Mouse (Mus musculus) limb, embryonic 14.5 days (tissue): ENCODE data around the gene Efna2. TPM values are rescaled to one million over a fixed set of nuclear protein-coding genes. Genes with fewer than 3 reads are reported as not detected.

Experiments used
- ATAC-seq: fragments of 200-750 bp; cut with Nextera tagmentation; 2 replicates; pipeline ENCODE4 v1.8.0; 2017; ENCODE audit warnings: low read depth, moderate number of reproducible peaks, moderate TSS enrichment; ENCODE audit not compliant: low FRiP score
- DNase-seq: peaks from one replicate; pipeline ENCODE4 v3.0.0-alpha.2; 2015; ENCODE audit warnings: low spot score
- H3K27ac ChIP-seq: fragments of 300-500 bp; sonication (generic); replicated peaks from 2 replicates; pipeline ENCODE4 v1.5.1; 2014; ENCODE audit warnings: low read depth, mild to moderate bottlenecking, low read length, moderate library complexity, mixed read lengths
- H3K27me3 ChIP-seq: fragments of 300-500 bp; sonication (generic); 2 replicates; pipeline ENCODE4 v1.6.1; 2014; ENCODE audit warnings: low read length, mixed read lengths; ENCODE audit not compliant: control insufficient read depth, insufficient read depth
- H3K36me3 ChIP-seq: fragments of 300-500 bp; sonication (generic); 2 replicates; pipeline ENCODE4 v1.6.1; 2014; ENCODE audit warnings: mild to moderate bottlenecking, low read length, moderate library complexity, mixed read lengths; ENCODE audit not compliant: control insufficient read depth, insufficient read depth
- H3K4me1 ChIP-seq: fragments of 300-500 bp; sonication (generic); 2 replicates; pipeline ENCODE4 v1.6.1; 2014; ENCODE audit warnings: antibody characterized with exemption, low read length, mixed read lengths; ENCODE audit not compliant: control insufficient read depth, insufficient read depth
- H3K4me2 ChIP-seq: fragments of 300-500 bp; sonication (generic); replicated peaks from 2 replicates; pipeline ENCODE4 v1.6.1; 2014; ENCODE audit warnings: low read depth, mild to moderate bottlenecking, low read length, moderate library complexity; ENCODE audit not compliant: severe bottlenecking
- H3K4me3 ChIP-seq: fragments of 300-500 bp; sonication (generic); replicated peaks from 2 replicates; pipeline ENCODE4 v1.5.1; 2014; ENCODE audit warnings: low read length
- H3K9ac ChIP-seq: fragments of 300-500 bp; sonication (generic); 2 replicates; pipeline ENCODE4 v1.6.1; 2014; ENCODE audit warnings: mild to moderate bottlenecking, low read depth, low read length, moderate library complexity; ENCODE audit not compliant: severe bottlenecking
- H3K9me3 ChIP-seq: fragments of 300-500 bp; sonication (generic); 2 replicates; pipeline ENCODE4 v1.6.1; 2016; ENCODE audit warnings: low read length; ENCODE audit not compliant: control insufficient read depth
- POLR2A ChIP-seq: fragments of 200-500 bp; IDR thresholded peaks from 2 replicates; pipeline ENCODE4 v1.8.0; 2012; ENCODE audit warnings: inconsistent platforms, mild to moderate bottlenecking, moderate library complexity, borderline replicate concordance; ENCODE audit not compliant: insufficient read depth, insufficient read length; ENCODE audit errors: extremely low read depth
- WGBS: fragments of 180-500 bp; shearing (Covaris S2); extraction: QIAGEN DNeasy Blood & Tissue Kit; methylation state at CpG from one replicate; pipeline ENCODE4 v1.1.7; 2014; 5-methylcytosine and 5-hydroxymethylcytosine counted together
- polyA plus RNA-seq, 2 experiments: library from polyadenylated mRNA; depleted of rRNA in 1 of 2; stranded (reverse) in 1 of 2; unstranded in 1 of 2; fragments of >200 nt; fragmentation: Nextera tagmentation in 1 of 2; extraction: Ambion mirVana in 1 of 2; gene quantifications; 2 replicates each; pipeline versions ENCODE4 v1.2.1 to v1.2.3; 2012 to 2014

Gene Efna2
- polyA plus RNA-seq, 2 experiments: 31.5 to 41.7 TPM

DNA sequence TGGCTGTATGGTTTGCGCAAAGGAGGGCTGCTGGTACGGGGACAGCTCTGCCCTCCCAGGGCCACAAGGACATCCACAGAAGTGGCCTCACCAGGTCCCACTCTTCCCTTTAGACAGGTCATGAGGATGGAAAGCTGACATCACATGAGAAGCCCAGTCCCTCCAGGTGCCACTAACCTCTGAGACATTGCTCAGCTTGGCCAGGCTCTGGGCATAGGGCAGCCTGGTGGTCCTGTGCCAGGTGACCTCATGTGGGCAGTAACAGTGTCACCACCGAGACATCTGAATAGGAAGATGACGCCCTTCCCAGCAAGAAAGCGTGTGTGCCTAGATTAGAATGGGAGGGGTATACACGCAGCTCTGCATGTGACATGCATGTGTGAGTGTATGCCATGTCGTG is 3.3 kb downstream of the Efna2 start:
- no peak overlapping the region for H3K27ac ChIP-seq
- 94% methylated on average over 7 of the region's 7 CpGs for WGBS
- H3K36me3 ChIP-seq: peaks cover 27% of the 10 kb centered on the region
- H3K4me3 ChIP-seq: no peak overlapping the region
- DNase-seq (no peak), ATAC-seq (no peak)
- H3K9ac ChIP-seq: no peak overlapping the region
- no peaks in the 10 kb centered on the region for H3K9me3 ChIP-seq
- H3K27me3 ChIP-seq: no peaks in the 10 kb centered on the region
- no peak overlapping the region for H3K4me2 ChIP-seq
- no peak for TF ChIP-seq POLR2A
- H3K4me1 ChIP-seq: peaks cover 17% of the 10 kb centered on the region

DNA sequence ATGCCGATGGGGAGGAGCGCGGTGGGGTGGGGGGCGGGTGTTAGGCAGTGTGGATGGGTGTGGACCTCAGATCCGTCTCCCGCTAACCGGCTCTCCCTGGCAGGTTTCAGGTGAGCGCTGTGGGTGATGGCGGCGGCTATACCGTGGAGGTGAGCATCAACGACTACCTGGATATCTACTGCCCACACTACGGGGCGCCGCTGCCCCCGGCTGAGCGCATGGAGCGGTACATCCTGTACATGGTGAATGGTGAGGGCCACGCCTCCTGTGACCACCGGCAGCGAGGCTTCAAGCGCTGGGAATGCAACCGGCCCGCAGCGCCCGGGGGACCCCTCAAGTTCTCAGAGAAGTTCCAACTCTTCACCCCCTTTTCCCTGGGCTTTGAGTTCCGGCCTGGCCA is 7.4 kb downstream of the Efna2 start:
- ATAC-seq (no peak), DNase-seq (no peak)
- no peak overlapping the region for H3K27ac ChIP-seq
- H3K9ac ChIP-seq: no peak overlapping the region
- no peak for TF ChIP-seq POLR2A
- no peak overlapping the region for H3K4me3 ChIP-seq
- peaks cover 45% of the 10 kb centered on the region for H3K36me3 ChIP-seq
- H3K27me3 ChIP-seq: peaks cover 20% of the 10 kb centered on the region
- no peaks in the 10 kb centered on the region for H3K9me3 ChIP-seq
- peaks cover 11% of the 10 kb centered on the region for H3K4me1 ChIP-seq
- 50% methylated on average over 26 of the region's 27 CpGs for WGBS
- H3K4me2 ChIP-seq: no peak overlapping the region

DNA sequence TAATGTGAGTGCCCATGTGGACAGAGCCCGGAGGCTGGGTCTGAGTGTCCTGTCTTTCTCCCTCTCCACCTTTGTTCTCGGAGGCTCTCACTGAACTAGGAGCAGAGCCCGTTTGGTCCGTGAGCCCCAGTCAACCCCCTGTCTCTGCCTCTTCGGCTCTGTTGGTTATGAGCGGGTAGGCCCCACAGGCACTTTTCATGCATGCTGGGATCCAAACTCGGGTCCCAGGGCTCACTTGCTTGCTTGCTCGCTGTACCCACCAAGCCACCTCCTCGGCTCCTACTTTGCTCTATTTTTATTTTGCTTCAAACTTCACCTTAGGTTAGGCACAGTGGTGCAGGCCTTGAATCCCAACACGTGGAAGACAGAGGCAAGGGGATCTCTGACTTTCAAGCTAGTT is 8.5 kb downstream of the Efna2 start:
- peaks cover 37% of the 10 kb centered on the region for H3K36me3 ChIP-seq
- H3K27ac ChIP-seq: no peak overlapping the region
- no peak for DNase-seq
- H3K27me3 ChIP-seq: peaks cover 22% of the 10 kb centered on the region
- H3K9ac ChIP-seq: no peak overlapping the region
- no peak overlapping the region for H3K4me2 ChIP-seq
- no peak for TF ChIP-seq POLR2A
- no peak for ATAC-seq
- H3K4me3 ChIP-seq: no peak overlapping the region
- 93% methylated on average over 10 of the region's 10 CpGs for WGBS
- peaks cover 10% of the 10 kb centered on the region for H3K4me1 ChIP-seq
- H3K9me3 ChIP-seq: no peaks in the 10 kb centered on the region

DNA sequence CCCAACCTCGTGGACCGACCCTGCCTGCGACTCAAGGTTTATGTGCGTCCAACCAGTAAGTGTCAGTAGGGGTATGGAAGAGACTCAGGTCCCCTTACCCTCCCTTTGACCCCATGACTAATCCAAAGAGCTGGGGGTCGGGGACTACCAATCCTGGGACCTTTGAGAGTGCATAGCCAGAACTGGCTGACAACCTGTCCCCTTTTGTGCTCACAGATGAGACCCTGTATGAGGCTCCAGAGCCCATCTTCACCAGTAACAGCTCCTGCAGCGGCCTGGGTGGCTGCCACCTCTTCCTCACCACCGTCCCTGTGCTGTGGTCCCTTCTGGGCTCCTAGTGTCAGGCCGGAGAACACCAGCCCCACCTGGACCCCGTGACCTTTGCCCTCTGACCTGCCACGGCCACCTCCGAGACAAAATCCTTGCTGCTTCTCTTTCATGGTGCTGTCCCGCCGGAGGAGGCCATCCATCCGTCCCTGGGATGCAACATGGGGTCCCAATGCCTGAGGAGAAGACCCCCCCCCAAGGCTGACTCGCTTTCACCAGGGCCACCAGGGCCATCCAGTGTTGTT is 9.3 kb downstream of the Efna2 start:
- H3K4me2 ChIP-seq: no peak overlapping the region
- no peaks in the 10 kb centered on the region for H3K9me3 ChIP-seq
- TF ChIP-seq POLR2A: no peak
- ATAC-seq (no peak), DNase-seq (no peak)
- H3K4me3 ChIP-seq: no peak overlapping the region
- 79% methylated on average over 15 of the region's 15 CpGs for WGBS
- H3K27me3 ChIP-seq: peaks cover 22% of the 10 kb centered on the region
- peaks cover 10% of the 10 kb centered on the region for H3K4me1 ChIP-seq
- no peak overlapping the region for H3K27ac ChIP-seq
- H3K36me3 ChIP-seq: peaks cover 33% of the 10 kb centered on the region
- H3K9ac ChIP-seq: no peak overlapping the region

DNA sequence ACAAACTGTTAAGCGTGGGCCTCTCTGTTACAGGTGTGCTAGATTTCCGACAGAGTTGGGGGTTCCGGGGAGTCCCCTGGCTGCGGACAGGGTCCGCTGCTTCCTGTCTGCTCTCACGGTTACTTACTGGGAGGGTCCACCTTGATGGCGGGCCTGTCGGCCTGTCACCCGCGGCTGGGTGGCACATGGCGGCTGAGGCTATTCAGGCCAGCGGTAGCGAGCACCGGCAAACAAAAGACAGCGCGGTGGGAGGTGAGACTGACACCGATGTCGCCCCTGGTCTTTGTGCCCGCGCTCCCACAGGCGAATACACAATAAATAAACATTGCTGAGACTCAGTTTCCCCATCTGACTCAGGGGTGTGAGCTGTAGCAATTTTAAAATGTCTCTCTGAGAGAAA is 10.7 kb downstream of the Efna2 start:
- Histone ChIP-seq H3K36me3 (peaks cover 30% of the 10 kb centered on the region), H3K4me3 (peak overlapping the region; percentile 41), H3K27ac (no peak overlapping the region), H3K4me1 (peaks cover 10% of the 10 kb centered on the region), H3K9ac (peak overlapping the region; percentile 58), H3K4me2 (peak overlapping the region; percentile 48), H3K9me3 (no peaks in the 10 kb centered on the region), H3K27me3 (peaks cover 22% of the 10 kb centered on the region)
- ATAC-seq (no peak), DNase-seq (no peak)
- WGBS: 12% methylated on average over 21 of the region's 21 CpGs
- no peak for TF ChIP-seq POLR2A

DNA sequence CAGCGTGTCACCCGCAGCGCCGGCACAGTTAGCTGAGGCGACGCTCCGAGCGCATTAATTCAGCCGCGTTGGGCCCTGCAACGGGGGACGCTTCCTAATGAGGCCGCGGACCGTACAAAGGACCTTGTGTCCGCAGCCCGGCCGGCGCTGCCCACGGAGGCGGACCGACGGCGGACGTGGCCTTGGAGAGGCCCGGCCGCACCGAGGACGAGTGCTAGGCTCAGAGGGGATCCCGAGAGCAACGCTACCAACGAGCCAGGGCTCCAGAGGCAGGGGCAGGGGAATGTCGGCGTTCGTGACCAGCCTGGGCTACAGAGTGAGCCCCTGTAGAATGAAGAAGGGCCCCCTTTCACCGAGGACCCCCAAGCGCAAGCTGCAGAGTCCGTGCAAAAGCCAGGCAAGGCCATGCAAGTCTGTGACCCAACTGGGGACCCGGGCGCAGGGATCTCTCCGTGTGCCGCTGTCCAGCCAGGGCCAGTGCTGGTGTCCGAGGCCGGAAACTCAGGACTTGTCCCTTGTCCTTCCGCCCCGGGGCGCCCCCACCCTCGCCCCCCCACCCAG is 11.3 kb downstream of the Efna2 start:
- ATAC-seq (0 out of 2 replicates have a peak, but pooled peaks have one; percentile 19), DNase-seq (no peak)
- Histone ChIP-seq H3K27me3 (peaks cover 22% of the 10 kb centered on the region), H3K4me3 (peak overlapping the region; percentile 41), H3K4me2 (peak overlapping the region; percentile 48), H3K9ac (peak overlapping the region; percentile 58), H3K9me3 (no peaks in the 10 kb centered on the region), H3K36me3 (peaks cover 30% of the 10 kb centered on the region), H3K4me1 (peaks cover 10% of the 10 kb centered on the region), H3K27ac (no peak overlapping the region)
- WGBS: 2% methylated on average over 46 of the region's 48 CpGs
- TF ChIP-seq POLR2A: no peak
